ENCODE assay signal across 30 mouse cellular contexts in genomic region chr1:77933095-77933766, GRCm38 (mm10).
DNase-seq lines count a peak whose midpoint lies in the region; ATAC-seq and TF ChIP-seq lines count a peak whose summit lies in the region.
"Had no signal": no experiment of that assay in that cellular context is flagged by ENCODE, and none has a peak within 500 bp of the region (broad histone marks: within the 10 kb centered on the region; RNA-seq: fewer than 3 reads in every experiment).

No protein-coding gene starts in this region.

- no peak overlapping the region for H3K27ac ChIP-seq in lung, embryonic 14.5 days (ENCODE audit: low read depth)
- H3K27ac ChIP-seq: forebrain, embryonic 15.5 days; hindbrain, embryonic 14.5 days; limb, embryonic 13.5 days; liver, embryonic 12.5 days; midbrain, embryonic 12.5 days; stomach, postnatal 0 days had no signal

- no peaks in the 10 kb centered on the region for H3K9me3 ChIP-seq in lung, embryonic 14.5 days (ENCODE audit: low read depth, low read length)
- H3K9me3 ChIP-seq: forebrain, embryonic 15.5 days; heart, embryonic 12.5 days; liver, embryonic 12.5 days; midbrain, embryonic 12.5 days had no signal

- H3K36me3 ChIP-seq in lung, embryonic 14.5 days (ENCODE audit: insufficient read depth) = no peaks in the 10 kb centered on the region
- H3K36me3 ChIP-seq: forebrain, embryonic 15.5 days; heart, embryonic 12.5 days; limb, embryonic 13.5 days; liver, embryonic 12.5 days; midbrain, embryonic 12.5 days had no signal

- ATAC-seq in lung, embryonic 14.5 days (ENCODE audit: insufficient read depth) = peak; percentile 83; the same call in 1 of the 2 replicates
- ATAC-seq in common myeloid progenitor, adult 5-6 weeks (replicated peaks; ENCODE audit: low read depth, poor library complexity, severe bottlenecking) = peak; percentile 54
- ATAC-seq: forebrain, embryonic 15.5 days; liver, embryonic 12.5 days; liver, postnatal 0 days had no signal

- TF ChIP-seq POLR2A in brain, embryonic 14.5 days (IDR thresholded peaks at IDR 0.05; ENCODE audit: borderline replicate concordance, extremely low read depth, insufficient read depth, insufficient read length, poor library complexity, severe bottlenecking) = no peak

- no peak for TF ChIP-seq CTCF in lung, embryonic 14.5 days (IDR thresholded peaks at IDR 0.05; ENCODE audit: low read depth)
- TF ChIP-seq CTCF in brain, embryonic 14.5 days (IDR thresholded peaks at IDR 0.05; ENCODE audit: borderline replicate concordance, extremely low read depth, insufficient read depth, insufficient read length) = no peak

- H3K4me2 ChIP-seq in lung, embryonic 14.5 days = no peak overlapping the region
- H3K4me2 ChIP-seq: forebrain, embryonic 15.5 days; heart, embryonic 12.5 days; hindbrain, embryonic 14.5 days; limb, embryonic 13.5 days; liver, embryonic 12.5 days; midbrain, embryonic 12.5 days had no signal

- H3K4me1 ChIP-seq in lung, embryonic 14.5 days (ENCODE audit: insufficient read depth) = no peaks in the 10 kb centered on the region
- H3K4me1 ChIP-seq: liver, embryonic 12.5 days; megakaryocyte, embryonic 14.5 days; midbrain, embryonic 12.5 days had no signal

- H3K9ac ChIP-seq in lung, embryonic 14.5 days = no peak overlapping the region
- H3K9ac ChIP-seq: forebrain, embryonic 15.5 days; heart, embryonic 12.5 days; hindbrain, embryonic 14.5 days; limb, embryonic 13.5 days; liver, embryonic 12.5 days; liver, postnatal 0 days; midbrain, embryonic 12.5 days had no signal

- peak; percentile 73 for DNase-seq in lung, embryonic 14.5 days
- DNase-seq in lung, postnatal 4 days = no peak
- DNase-seq in brain, embryonic 14.5 days (ENCODE audit: low read depth) = peak; percentile 60
- DNase-seq in lung, postnatal 36 days = peak; percentile 35
- no peak for DNase-seq in layer of hippocampus, adult 11-12 months (ENCODE audit: low spot score)
- no peak for DNase-seq in thymus, postnatal 0 days (ENCODE audit: low spot score)
- DNase-seq: adrenal gland, adult 2 months; adrenal gland, postnatal 36 days; B cell, adult 2 months; cerebellum, adult 2 months; cerebellum, postnatal 25 days; gastrocnemius, postnatal 14 days; heart, adult 18-20 months; heart, postnatal 4 days; kidney, adult 11 months; kidney, postnatal 14 days; liver, postnatal 0 days; right cerebral cortex, postnatal 4 days; thymus, adult 18-20 months; thymus, postnatal 36 days had no signal

- H3K4me3 ChIP-seq in lung, embryonic 14.5 days (ENCODE audit: low read depth, low read length) = no peak overlapping the region
- H3K4me3 ChIP-seq: forebrain, embryonic 15.5 days; heart, embryonic 12.5 days; limb, embryonic 13.5 days; liver, embryonic 12.5 days; megakaryocyte, embryonic 14.5 days; midbrain, embryonic 12.5 days; myocyte had no signal

- peaks cover 5% of the 10 kb centered on the region; the same call in 1 of the 2 replicates for H3K27me3 ChIP-seq in lung, embryonic 14.5 days (ENCODE audit: insufficient read depth, low read length)
- H3K27me3 ChIP-seq: forebrain, embryonic 15.5 days; heart, embryonic 12.5 days; limb, embryonic 13.5 days; liver, embryonic 12.5 days; megakaryocyte, embryonic 14.5 days; midbrain, embryonic 12.5 days had no signal

- 28% methylated on average over 6 of the region's 6 CpGs for WGBS in lung, embryonic 14.5 days

Comparison
In these comparisons a context has a peak if more than half of its experiments do, and no peak if none do; other contexts are left out.
1. DNase-seq: peak in lung, embryonic 14.5 days (single experiment), brain, embryonic 14.5 days (single experiment) and lung, postnatal 36 days (single experiment); none in lung, postnatal 4 days (0 of 2), layer of hippocampus, adult 11-12 months (single experiment) and thymus, postnatal 0 days (single experiment).